Mouse (Mus musculus): ENCODE results near the gene Nupr1l. TPM values are rescaled to one million over a fixed set of nuclear protein-coding genes. Genes with fewer than 3 reads are reported as not detected.

The Nupr1l gene
- polyA plus RNA-seq, 1 experiment from 2014 or later: 2.2 TPM

Other genes starting within 250 kb of the Nupr1l start
- 4.7 and 5.8 TPM in 2 replicates for gene Zfp11, start 238.4 kb upstream of the Nupr1l start, polyA plus RNA-seq (2014; fragmentation: Nextera tagmentation; extraction: Ambion mirVana)
- gene Sept14, start 200.0 kb upstream of the Nupr1l start, polyA plus RNA-seq (2014; fragmentation: Nextera tagmentation; extraction: Ambion mirVana): not detected in 2 replicates
- 194 and 206 TPM in 2 replicates for gene Mrps17, start 193.0 kb upstream of the Nupr1l start, polyA plus RNA-seq (2014; fragmentation: Nextera tagmentation; extraction: Ambion mirVana)
- 98.4 and 103 TPM in 2 replicates for gene Nipsnap2, start 183.5 kb upstream of the Nupr1l start, polyA plus RNA-seq (2014; fragmentation: Nextera tagmentation; extraction: Ambion mirVana)
- gene Psph, start 121.1 kb upstream of the Nupr1l start, polyA plus RNA-seq (2014; fragmentation: Nextera tagmentation; extraction: Ambion mirVana): 36.4 and 37.0 TPM in 2 replicates
- gene Sumf2, start 61.6 kb upstream of the Nupr1l start, polyA plus RNA-seq (2014; fragmentation: Nextera tagmentation; extraction: Ambion mirVana): 45.3 and 51.4 TPM in 2 replicates
- gene Chchd2, start 21.1 kb upstream of the Nupr1l start, polyA plus RNA-seq (2014; fragmentation: Nextera tagmentation; extraction: Ambion mirVana): 795 and 869 TPM in 2 replicates
- 5.7 and 6.1 TPM in 2 replicates for gene Zbed5, start 12.8 kb upstream of the Nupr1l start, polyA plus RNA-seq (2014; fragmentation: Nextera tagmentation; extraction: Ambion mirVana)
- gene Phkg1, start 10.0 kb upstream of the Nupr1l start, polyA plus RNA-seq (2014; fragmentation: Nextera tagmentation; extraction: Ambion mirVana): not detected in 2 replicates
- 16.2 and 19.1 TPM in 2 replicates for gene Vkorc1l1, start 33.4 kb downstream of the Nupr1l start, polyA plus RNA-seq (2014; fragmentation: Nextera tagmentation; extraction: Ambion mirVana)
- gene Gusb, start 94.5 kb downstream of the Nupr1l start, polyA plus RNA-seq (2014; fragmentation: Nextera tagmentation; extraction: Ambion mirVana): 71.4 and 74.7 TPM in 2 replicates
- 35.1 TPM in 2 replicates for gene Asl, start 120.7 kb downstream of the Nupr1l start, polyA plus RNA-seq (2014; fragmentation: Nextera tagmentation; extraction: Ambion mirVana)
- 20.0 and 24.2 TPM in 2 replicates for gene Crcp, start 120.8 kb downstream of the Nupr1l start, polyA plus RNA-seq (2014; fragmentation: Nextera tagmentation; extraction: Ambion mirVana)
- gene Tpst1, start 164.8 kb downstream of the Nupr1l start, polyA plus RNA-seq (2014; fragmentation: Nextera tagmentation; extraction: Ambion mirVana): 82.7 and 87.3 TPM in 2 replicates
- 5.0 and 5.1 TPM in 2 replicates for gene Kctd7, start 236.3 kb downstream of the Nupr1l start, polyA plus RNA-seq (2014; fragmentation: Nextera tagmentation; extraction: Ambion mirVana)